Mouse (Mus musculus) gastrocnemius, adult 2 months (tissue): ENCODE results near the gene C1qtnf3. TPM values are rescaled to one million over a fixed set of nuclear protein-coding genes. Genes with fewer than 3 reads are reported as not detected.
A peak's percentile ranks its signal among the peaks of the same experiment; 100 is the strongest.

ENCODE experiments used
- DNase-seq: peaks from one replicate; pipeline ENCODE4 v3.0.0; 2022
- H3K27ac ChIP-seq: fragments of 200-600 bp; 2 replicates; pipeline ENCODE4 v1.8.1; 2022; ENCODE audit warnings: mild to moderate bottlenecking
- H3K4me3 ChIP-seq: fragments of 200-600 bp; 2 replicates; pipeline ENCODE4 v1.8.1; 2022; ENCODE audit warnings: mild to moderate bottlenecking, moderate library complexity
- CTCF ChIP-seq: fragments of 200-600 bp; IDR thresholded peaks from 2 replicates; pipeline ENCODE4 v1.8.1; 2022; ENCODE audit warnings: antibody characterized with exemption, mild to moderate bottlenecking, moderate library complexity
- intact Hi-C: fragments of 180-260 bp; cut with DNase I; formaldehyde crosslinking; loops from one replicate; pipeline ENCODE4 v1.15.1; 2025
- total RNA-seq, 2 experiments: library from RNA; stranded (reverse); gene quantifications; 2 replicates each; pipeline ENCODE4 v1.2.3; 2021

Gene C1qtnf3
- total RNA-seq, 2 experiments from 2014 or later: 0.31 to 1.5 TPM

DNA sequence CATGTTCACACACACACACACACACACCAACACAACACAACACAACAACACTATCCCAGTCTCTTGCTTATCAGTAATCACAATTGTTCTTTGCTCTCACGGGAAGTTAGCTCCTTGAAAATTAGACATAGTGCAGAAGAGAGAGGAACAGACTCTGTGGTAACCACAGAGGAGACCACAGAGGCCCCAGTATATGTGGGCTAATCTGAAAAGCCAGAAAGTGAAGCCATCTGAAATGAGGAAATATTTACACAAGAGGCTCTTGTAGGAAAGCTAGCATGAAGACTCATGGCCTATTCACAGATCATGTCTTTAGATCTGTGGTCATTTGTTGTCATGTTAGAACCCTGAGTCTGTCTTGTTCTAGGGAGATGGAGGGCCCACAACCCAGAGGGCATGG, 18.2 kb upstream of the C1qtnf3 start:
- intact Hi-C loops: no loop called here
- H3K27ac ChIP-seq: no peak overlapping the region
- no peak overlapping the region for H3K4me3 ChIP-seq
- TF ChIP-seq CTCF: no peak
- no peak for DNase-seq

DNA sequence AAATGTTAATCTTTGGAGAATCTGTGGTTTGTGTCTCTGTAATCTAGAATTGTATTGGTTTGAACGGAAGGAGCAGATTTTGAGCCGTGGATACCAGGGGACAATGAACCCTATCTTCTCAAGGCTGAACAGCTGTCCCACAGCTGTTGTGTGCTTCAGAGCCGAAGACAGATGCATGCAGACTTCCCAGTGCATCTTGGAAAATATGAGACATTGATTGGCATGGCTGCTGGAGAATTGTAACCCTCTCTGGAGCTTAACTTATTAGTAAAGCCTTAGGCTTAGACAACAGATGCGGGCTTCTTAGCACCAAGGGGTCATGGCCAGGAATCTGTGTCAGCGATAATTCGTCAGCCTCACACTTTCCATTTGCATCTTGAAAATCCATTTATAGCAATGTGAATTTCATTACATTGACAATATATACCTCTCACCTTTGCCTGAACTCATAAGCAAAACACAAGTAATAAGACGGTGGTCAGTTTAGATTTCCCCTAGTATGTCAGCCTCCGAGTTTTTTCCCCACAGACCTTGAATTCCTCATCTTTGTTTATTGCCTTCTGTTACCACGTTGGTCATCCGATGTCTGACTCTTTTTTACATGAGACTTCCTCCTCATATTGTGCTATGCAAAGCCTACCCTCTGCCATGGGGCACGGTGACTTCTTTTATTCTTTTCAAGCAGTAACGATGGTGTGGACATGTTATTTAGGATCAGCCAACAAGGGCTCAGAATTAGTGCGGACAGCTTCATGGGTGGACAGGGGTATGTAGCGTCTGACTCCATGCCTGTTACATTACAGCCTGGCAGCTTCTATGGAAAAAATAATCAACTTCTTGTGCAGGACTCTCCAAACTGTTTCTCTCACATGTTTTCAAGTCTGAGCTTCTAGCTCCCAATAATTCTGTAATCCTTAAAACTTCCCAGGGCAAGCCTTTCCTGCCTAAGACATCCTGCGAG, 11.7 kb upstream of the C1qtnf3 start:
- intact Hi-C loops: no loop called here
- Histone ChIP-seq H3K27ac (no peak overlapping the region), H3K4me3 (no peak overlapping the region)
- DNase-seq: peak; percentile 24
- TF ChIP-seq CTCF: no peak

DNA sequence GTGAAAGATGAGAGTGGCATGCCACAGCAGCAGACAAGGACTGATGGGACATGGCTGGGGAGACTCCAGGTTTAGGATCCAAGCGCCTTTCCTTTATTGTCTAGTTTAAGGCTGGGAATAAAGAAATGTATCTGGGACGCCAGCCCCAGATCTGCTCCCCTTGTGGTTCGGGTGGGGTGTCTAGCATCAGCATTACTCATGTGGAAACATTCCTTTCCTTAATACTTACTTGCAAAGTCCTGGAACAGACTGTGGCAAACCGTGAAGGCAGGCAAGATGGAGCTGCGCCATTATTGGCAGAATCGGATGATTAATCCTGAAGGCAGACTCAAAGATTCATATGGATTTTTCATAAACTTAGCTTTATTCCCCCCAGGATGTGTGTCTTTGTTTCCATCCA, 10.2 kb upstream of the C1qtnf3 start:
- TF ChIP-seq CTCF: no peak
- DNase-seq: no peak
- intact Hi-C loops: no loop called here
- Histone ChIP-seq H3K27ac (no peak overlapping the region), H3K4me3 (no peak overlapping the region)

DNA sequence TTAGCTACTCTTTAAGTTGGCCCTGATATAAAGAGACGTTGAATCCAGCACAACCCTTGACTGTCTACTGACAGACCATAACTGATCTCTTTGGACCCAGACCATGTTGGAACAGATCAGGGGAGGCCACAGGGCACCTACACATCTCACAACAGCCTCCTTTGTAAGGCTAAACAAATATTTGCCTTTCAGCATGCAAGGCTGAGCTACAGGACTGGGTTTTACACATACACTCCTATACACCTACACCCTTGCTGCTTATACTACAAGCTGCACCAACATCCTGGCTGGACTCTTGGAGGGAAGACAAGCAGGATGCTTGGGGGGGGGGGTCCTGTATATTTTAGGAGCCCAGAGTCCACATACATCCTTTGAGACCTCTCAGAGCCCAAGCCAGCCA, 4.3 kb upstream of the C1qtnf3 start:
- TF ChIP-seq CTCF: no peak
- intact Hi-C loops: no loop called here
- no peak overlapping the region for H3K4me3 ChIP-seq
- no peak overlapping the region for H3K27ac ChIP-seq
- DNase-seq: no peak

DNA sequence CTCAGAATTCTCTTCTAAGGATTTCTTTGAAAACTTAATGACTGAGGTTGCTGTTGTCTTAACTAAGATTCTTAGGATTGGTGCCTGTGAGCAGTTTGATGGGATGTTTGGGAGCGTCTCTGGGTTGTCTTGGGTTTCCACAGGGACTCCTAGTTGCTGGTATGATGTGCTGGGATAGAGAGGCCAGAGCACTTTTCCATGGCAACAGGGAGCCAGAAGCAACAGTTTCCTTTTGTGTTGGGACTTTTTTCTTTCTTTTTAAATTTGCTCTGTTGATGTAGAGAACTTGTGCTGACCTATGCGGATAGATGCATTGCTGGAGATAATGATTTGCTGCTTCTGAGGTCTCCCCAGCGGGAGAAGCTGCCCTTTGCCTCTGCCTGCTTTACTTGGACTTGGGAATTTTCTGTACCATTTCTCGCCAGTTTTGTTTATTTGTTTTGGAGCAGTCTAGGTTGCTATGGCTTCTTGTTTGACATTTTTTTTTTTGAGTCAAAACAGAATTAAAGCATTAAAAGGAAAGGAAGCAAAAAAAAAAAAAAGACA, 701 bp downstream of the C1qtnf3 start:
- TF ChIP-seq CTCF: no peak
- Histone ChIP-seq H3K27ac (peak overlapping the region; percentile 54), H3K4me3 (peak overlapping the region; percentile 65)
- no peak for DNase-seq
- intact Hi-C loops: no loop called here

DNA sequence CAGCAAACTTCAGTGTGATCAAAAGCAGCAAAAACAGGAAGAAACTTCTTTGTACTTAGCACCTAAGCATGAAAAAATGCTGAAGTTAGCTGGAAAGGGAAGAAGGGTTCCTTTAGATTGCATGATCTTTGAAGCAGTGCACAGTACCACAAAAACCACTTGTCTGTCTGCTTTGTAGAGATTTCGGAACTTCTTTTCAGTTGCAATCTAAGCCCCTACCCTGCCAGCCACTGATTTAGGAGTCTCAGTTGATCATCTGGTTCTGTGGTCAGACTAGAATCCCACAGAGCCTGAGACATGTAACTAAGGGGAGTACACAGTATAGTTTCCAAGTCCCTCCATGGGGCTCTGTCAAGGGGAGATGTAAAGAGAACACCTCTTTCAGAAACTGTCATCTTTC, 1.3 kb downstream of the C1qtnf3 start:
- DNase-seq: no peak
- intact Hi-C loops: no loop called here
- TF ChIP-seq CTCF: no peak
- H3K4me3 ChIP-seq: no peak overlapping the region
- no peak overlapping the region for H3K27ac ChIP-seq

DNA sequence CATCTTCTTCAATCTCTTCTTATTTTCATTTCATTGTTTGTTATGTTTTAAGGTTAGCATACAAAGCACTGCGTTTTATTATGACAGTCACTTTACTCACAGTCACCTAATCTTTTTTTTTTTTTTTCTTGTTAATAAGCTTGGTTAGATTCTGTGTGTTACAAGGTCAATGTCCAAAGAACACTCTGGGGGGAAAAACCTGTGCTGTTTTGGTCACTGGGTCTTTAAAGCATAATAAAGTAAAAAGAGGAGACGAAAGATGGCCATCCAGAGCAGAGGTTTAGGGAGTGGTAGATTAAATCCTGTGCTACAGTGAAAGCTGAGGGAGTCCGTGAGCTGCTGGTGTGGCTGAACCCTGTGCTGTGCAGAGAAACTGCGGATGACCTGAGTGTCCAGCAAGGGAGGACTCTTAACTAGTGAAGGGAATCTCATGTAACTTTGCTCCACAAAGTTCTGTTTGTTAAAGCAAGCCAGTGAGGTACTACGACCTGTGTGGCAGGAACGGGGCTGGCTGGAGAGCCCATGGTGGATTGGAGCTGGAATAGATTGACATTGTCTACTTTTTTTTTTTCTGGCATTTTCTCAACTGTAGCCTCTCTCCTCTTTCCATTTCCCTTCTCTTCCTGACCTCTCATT, 2.4 kb downstream of the C1qtnf3 start:
- H3K27ac ChIP-seq: no peak overlapping the region
- intact Hi-C loops: no loop called here
- no peak for DNase-seq
- TF ChIP-seq CTCF: no peak
- no peak overlapping the region for H3K4me3 ChIP-seq

DNA sequence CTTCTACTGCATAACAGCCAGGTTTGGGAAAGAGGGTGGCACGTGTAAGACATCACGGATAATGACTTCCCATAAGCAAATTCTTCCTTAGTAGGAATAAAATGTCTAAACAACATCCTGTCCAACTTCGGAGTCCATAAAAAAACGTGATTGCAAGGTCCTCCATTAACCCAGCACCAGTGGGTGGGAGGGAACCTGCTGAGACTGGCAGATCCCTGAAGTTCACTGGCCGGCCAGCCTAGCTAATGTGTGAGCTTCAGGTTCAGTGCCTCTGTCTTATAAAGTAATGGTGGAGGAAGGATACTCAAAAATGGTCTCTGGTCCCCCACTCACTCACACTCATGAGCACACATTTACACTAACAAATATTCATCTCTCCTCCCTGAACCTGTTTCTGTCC, 3.0 kb downstream of the C1qtnf3 start:
- intact Hi-C loops: no loop called here
- DNase-seq: no peak
- Histone ChIP-seq H3K27ac (no peak overlapping the region), H3K4me3 (no peak overlapping the region)
- TF ChIP-seq CTCF: no peak

DNA sequence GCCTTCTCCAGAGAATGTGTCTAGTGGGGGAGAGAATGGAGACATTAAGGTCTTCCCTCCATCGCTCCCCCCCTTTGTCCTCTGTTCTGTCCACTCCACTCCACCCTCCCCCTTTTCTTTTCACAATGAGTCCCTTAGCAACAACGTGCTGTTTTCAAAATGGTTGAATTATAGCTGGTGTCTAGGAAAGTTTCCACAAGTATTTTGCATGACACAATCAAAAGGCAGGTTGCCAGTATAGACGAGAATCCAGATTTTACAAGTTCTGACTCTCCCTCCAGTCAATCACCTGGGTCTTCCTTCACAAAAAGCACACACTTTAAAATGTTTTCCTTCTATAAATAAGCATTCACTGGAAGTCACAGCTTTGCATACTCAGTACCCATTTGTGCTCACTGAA, 4.6 kb downstream of the C1qtnf3 start:
- intact Hi-C loops: no loop called here
- Histone ChIP-seq H3K4me3 (no peak overlapping the region), H3K27ac (no peak overlapping the region)
- no peak for DNase-seq
- TF ChIP-seq CTCF: no peak

DNA sequence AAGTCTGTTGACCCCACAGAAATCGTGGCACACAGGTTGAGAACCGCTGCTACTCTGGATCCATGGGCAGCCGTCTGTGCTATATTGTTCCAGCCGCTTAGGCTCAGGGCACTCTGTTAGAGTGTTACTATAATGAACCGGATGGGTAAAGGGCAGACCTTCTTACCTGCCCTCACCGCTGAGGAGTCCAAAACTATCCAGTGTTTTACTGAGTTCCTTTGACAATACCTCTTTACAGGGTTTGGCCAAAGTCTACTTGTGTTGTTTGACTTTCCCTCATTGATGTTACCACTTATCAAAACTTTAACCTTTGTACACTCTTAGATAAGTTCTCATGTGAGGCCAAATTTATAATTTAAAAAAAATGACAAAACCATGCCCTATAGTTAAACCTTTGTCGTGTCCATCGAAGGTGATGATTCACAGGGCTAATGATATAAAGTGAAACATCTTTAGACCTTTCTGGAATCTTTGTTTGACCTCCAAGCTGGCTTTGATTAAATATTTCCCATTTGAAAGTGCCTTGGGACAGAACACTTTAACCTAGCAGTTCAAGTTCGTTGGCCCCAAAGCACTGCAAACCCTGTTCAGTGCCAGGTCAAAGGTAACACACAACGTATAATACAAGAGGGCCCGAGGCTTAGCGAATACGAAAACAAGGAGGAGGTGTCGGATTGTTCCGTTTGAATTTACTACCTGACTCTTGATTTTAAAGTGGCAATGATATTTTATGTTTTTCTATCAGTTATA, 7.3 kb downstream of the C1qtnf3 start:
- Histone ChIP-seq H3K27ac (no peak overlapping the region), H3K4me3 (no peak overlapping the region)
- intact Hi-C loops: no loop called here
- no peak for TF ChIP-seq CTCF
- DNase-seq: no peak

DNA sequence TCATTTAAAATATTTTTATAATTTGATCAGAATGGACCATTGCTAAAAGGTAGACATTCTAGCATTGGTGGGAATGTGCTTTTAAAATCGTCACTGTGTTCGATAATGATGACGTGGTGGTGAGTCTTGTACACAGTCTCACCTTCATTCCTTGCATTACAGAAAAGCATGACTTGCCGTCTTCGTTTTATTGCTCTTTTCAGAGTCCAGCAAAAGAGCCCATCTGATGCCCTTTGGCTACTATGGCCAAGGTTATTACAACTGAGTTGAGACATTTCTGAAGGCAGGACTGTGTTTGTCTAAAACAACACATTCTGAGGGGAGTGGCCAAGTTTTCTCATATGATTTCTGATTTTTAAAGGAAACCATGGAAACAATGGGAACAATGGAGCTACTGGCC, 8.1 kb downstream of the C1qtnf3 start:
- H3K27ac ChIP-seq: no peak overlapping the region
- DNase-seq: no peak
- intact Hi-C loops: no loop called here
- no peak overlapping the region for H3K4me3 ChIP-seq
- TF ChIP-seq CTCF: no peak

DNA sequence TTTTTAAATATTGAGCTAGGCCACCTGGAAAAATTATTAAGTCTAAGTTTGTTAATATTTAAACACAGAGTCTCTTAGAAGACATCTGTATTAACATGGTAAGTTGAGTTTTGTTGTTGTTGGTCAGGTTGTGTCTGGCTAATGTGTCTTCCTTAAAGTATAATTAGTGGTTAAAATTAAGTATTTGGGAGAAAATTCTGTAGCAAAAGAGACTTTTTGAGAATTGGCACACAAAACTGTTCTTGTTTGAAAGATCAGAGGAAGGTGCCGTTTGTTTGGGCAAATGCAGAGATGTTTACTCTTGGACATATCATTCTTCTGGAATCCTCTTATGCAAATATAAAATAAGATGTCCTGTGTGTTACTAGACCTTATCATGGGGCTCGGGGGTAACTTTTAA, 10.5 kb downstream of the C1qtnf3 start:
- no peak for DNase-seq
- TF ChIP-seq CTCF: no peak
- intact Hi-C loops: no loop called here
- H3K4me3 ChIP-seq: no peak overlapping the region
- no peak overlapping the region for H3K27ac ChIP-seq

DNA sequence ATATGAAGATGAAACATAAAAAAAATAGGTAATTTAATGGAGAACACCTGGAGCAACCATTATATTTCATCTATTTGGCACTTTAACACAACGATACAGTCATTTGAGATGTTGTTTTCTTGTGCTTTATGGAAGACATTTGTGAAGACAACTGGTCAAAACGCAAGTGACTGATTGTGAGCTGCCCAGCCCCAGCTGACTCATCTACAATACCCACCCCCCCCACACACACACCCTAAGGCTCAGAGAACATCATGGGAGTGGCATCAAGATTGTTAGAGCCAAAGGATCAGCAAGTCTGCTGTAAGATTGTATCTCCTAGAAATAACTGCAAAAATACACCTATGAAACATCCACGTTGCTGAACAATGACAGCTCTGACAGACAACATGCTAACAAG, 17.3 kb downstream of the C1qtnf3 start:
- H3K4me3 ChIP-seq: no peak overlapping the region
- DNase-seq: no peak
- no peak for TF ChIP-seq CTCF
- intact Hi-C loops: no loop called here
- no peak overlapping the region for H3K27ac ChIP-seq
